Mouse (Mus musculus): ENCODE data around the gene Pklr. TPM values are rescaled to one million over a fixed set of nuclear protein-coding genes. Genes with fewer than 3 reads are reported as not detected.
A peak's percentile ranks its signal among the peaks of the same experiment; 100 is the strongest.

Pklr gene
- polyA plus RNA-seq, 1 experiment from 2014 or later = 0.33 TPM

- WGBS = under 1% methylated on average over 19 of the region's 19 CpGs
- peak; percentile 6; the same call in 1 of the 2 replicates for ATAC-seq (ENCODE audit: low FRiP score, low read depth)
- H3K9ac ChIP-seq = peak overlapping the region; percentile 86
- peak overlapping the region; percentile 55; the same call in 1 of the 2 replicates for H3K27ac ChIP-seq
- H3K4me2 ChIP-seq (replicated peaks) = peak overlapping the region; percentile 90
- peaks cover 37% of the 10 kb centered on the region for H3K36me3 ChIP-seq
- no peaks in the 10 kb centered on the region for H3K27me3 ChIP-seq
- H3K4me3 ChIP-seq = peak overlapping the region; percentile 78
- H3K4me1 ChIP-seq = peaks cover 30% of the 10 kb centered on the region
- H3K9me3 ChIP-seq = no peaks in the 10 kb centered on the region
Observed at GRCm38 (mm10) chr3:89101459-89101811, 34.5 kb upstream of the Pklr start.

GRCm38 (mm10) chr3:89101812-89102494, 34.0 kb upstream of the Pklr start, which contains the start of gene Fdps:
Fdps (minus strand) TSS chr3:89101959.
- under 1% methylated on average over 26 of the region's 26 CpGs for WGBS

DNA sequence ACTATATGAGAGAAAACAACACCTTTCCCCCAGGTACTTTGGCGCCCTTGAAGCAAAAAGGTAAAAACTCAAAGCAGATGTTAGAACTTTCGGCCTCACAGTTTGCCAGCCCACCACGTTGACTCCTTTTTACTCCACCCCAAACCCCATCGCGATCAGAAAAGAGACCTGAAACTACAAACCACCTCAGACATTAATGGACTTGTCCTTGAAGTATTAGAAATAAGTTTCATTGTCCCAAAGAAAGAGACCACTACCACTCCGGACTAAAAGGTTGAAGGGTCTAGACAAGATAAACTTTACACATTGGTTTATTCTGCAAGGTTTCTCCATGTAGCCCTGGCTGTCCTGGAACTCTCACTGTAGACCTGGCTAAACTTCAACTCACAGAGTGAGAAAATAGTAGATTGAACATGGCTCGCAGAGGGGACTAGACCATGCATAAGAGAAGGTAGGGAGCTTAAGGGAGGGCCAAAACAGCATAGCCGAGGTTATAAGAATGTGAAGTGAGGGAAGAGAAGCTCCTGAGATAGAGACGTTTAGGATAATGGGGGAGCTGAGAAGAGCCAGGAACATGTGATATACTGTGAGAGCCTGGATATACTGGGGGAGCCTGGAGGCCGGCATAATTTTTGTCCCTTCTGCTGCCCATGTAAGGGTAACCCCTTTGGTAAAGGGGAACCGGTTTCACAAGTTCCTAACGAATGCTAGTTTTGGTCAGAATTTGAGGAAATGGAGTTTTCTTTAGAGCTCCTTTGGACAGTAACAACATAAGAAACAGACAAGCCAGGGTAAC, 33.2 kb upstream of the Pklr start:
- Histone ChIP-seq H3K4me2 (replicated peaks) (peak overlapping the region; percentile 62), H3K4me3 (peak overlapping the region; percentile 78; the same call in 1 of the 2 replicates), H3K27ac (peak overlapping the region; percentile 28; the same call in 1 of the 2 replicates), H3K27me3 (no peaks in the 10 kb centered on the region), H3K4me1 (peaks cover 30% of the 10 kb centered on the region), H3K36me3 (peaks cover 25% of the 10 kb centered on the region), H3K9me3 (no peaks in the 10 kb centered on the region), H3K9ac (no peak overlapping the region)
- no peak for ATAC-seq (ENCODE audit: low FRiP score, low read depth)
- WGBS = 55% methylated on average over 12 of the region's 12 CpGs

More at GRCm38 (mm10) chr3:89101812-89102494, 34.0 kb upstream of the Pklr start, which contains the start of gene Fdps:
- peak; percentile 100 for ATAC-seq (ENCODE audit: low FRiP score, low read depth)
- peak within 1 kb of the TSS; percentile 86 for H3K9ac ChIP-seq
- H3K27me3 ChIP-seq = no peaks in the 10 kb centered on the region
- H3K4me3 ChIP-seq = peak within 1 kb of the TSS; percentile 78
- no peaks in the 10 kb centered on the region for H3K9me3 ChIP-seq
- H3K36me3 ChIP-seq = peaks cover 32% of the 10 kb centered on the region
- peak within 1 kb of the TSS; percentile 55 for H3K27ac ChIP-seq
- H3K4me2 ChIP-seq (replicated peaks) = peak within 1 kb of the TSS; percentile 90
- H3K4me1 ChIP-seq = peaks cover 30% of the 10 kb centered on the region

DNA sequence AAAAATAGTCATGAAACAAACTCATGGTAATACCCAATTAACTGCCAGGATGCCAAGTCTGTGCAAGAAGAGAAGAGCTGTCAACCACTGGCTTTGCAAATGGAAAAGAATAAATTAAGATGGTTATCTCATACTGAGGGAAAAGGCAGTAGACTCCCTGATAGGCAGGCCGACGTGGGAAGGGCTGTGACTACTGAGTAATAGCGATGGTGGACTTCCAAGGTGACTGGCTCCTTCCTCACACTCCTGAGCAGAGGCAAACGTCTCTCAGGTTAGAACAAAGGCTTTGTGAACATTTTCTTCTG, 32.7 kb upstream of the Pklr start:
- Histone ChIP-seq H3K4me3 (no peak overlapping the region), H3K9ac (no peak overlapping the region), H3K9me3 (no peaks in the 10 kb centered on the region), H3K4me2 (replicated peaks) (no peak overlapping the region), H3K27me3 (no peaks in the 10 kb centered on the region), H3K36me3 (peaks cover 19% of the 10 kb centered on the region), H3K27ac (no peak overlapping the region), H3K4me1 (peaks cover 30% of the 10 kb centered on the region)
- 73% methylated on average over 4 of the region's 4 CpGs for WGBS
- ATAC-seq (ENCODE audit: low FRiP score, low read depth) = no peak

GRCm38 (mm10) chr3:89106881-89107280, 29.1 kb upstream of the Pklr start:
- Histone ChIP-seq H3K36me3 (no peaks in the 10 kb centered on the region), H3K4me2 (replicated peaks) (no peak overlapping the region), H3K9ac (no peak overlapping the region), H3K27ac (no peak overlapping the region), H3K27me3 (no peaks in the 10 kb centered on the region), H3K9me3 (no peaks in the 10 kb centered on the region), H3K4me3 (no peak overlapping the region), H3K4me1 (peaks cover 6% of the 10 kb centered on the region; the same call in 1 of the 2 replicates)
- ATAC-seq (ENCODE audit: low FRiP score, low read depth) = no peak

DNA sequence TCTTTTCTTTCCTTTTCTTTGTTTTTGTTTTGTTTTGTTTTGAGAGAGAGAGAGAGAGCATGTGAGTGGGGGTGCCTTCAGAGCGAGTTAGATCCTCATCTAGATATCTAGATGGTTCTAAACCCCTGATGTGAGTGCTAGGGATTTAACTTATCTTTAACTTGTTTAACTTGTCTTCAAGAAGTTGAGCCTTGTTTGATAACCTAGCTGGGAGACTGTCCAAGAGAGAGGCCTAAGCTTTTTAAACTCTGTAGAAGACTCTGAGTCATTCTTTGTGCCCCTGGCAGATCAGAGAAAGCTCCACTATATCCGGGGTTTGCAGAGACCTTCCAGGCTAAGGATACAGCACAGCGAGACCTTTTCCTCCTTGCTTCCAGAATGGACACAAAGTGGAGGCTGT, 28.4 kb upstream of the Pklr start:
- Histone ChIP-seq H3K4me1 (peaks cover 1% of the 10 kb centered on the region; the same call in 1 of the 2 replicates), H3K9ac (no peak overlapping the region), H3K4me2 (replicated peaks) (no peak overlapping the region), H3K27me3 (no peaks in the 10 kb centered on the region), H3K27ac (no peak overlapping the region), H3K9me3 (no peaks in the 10 kb centered on the region), H3K36me3 (no peaks in the 10 kb centered on the region), H3K4me3 (no peak overlapping the region)
- 65% methylated on average over 3 of the region's 3 CpGs for WGBS
- ATAC-seq (ENCODE audit: low FRiP score, low read depth) = no peak

DNA sequence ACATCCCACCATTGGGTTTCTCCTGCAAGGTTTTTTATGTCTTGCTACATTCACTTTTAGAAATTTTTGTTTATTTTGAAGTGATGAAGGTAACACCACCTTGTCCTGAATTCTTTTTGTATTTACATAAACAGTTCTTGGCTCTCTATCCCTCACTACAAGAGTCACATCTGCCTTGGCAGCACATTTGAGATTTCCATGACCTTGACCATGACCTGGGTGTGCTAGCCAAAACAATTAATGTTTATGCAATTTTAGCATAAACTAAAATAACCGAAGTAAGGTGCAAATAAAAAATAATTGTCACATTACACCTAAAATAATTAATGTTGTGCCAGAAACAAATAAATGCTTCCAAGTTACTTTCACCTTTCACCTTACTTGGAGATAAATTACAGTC, 27.8 kb upstream of the Pklr start:
- H3K9ac ChIP-seq = no peak overlapping the region
- 59% methylated on average over 1 of the region's 1 CpGs for WGBS
- no peak overlapping the region for H3K27ac ChIP-seq
- H3K4me1 ChIP-seq = no peaks in the 10 kb centered on the region
- H3K4me2 ChIP-seq (replicated peaks) = no peak overlapping the region
- no peak for ATAC-seq (ENCODE audit: low FRiP score, low read depth)
- no peaks in the 10 kb centered on the region for H3K9me3 ChIP-seq
- H3K4me3 ChIP-seq = no peak overlapping the region
- no peaks in the 10 kb centered on the region for H3K36me3 ChIP-seq
- no peaks in the 10 kb centered on the region for H3K27me3 ChIP-seq

DNA sequence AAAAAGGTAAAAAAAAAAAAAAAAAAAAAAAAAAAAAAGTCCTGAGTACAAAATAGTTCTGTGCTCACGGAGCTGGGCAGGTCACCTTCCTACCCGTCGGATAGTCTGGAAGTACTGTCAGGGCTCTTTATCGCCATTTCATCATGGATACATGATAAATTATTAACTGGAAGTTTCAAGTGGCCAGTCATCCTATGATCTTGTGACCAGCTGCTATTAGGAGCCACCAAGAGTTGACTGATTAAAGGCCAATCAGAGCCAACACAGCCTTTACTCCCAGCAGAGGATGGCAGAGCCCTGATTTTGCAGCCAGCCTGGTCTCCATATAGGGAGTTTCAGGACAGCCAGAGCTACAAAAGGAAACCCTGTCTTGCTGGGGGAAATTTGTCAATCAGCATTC, 22.9 kb upstream of the Pklr start:
- Histone ChIP-seq H3K9me3 (no peaks in the 10 kb centered on the region), H3K4me1 (no peaks in the 10 kb centered on the region), H3K36me3 (no peaks in the 10 kb centered on the region), H3K27me3 (no peaks in the 10 kb centered on the region), H3K4me3 (no peak overlapping the region), H3K27ac (no peak overlapping the region), H3K4me2 (replicated peaks) (no peak overlapping the region), H3K9ac (no peak overlapping the region)
- no peak for ATAC-seq (ENCODE audit: low FRiP score, low read depth)
- WGBS = 86% methylated on average over 4 of the region's 4 CpGs

DNA sequence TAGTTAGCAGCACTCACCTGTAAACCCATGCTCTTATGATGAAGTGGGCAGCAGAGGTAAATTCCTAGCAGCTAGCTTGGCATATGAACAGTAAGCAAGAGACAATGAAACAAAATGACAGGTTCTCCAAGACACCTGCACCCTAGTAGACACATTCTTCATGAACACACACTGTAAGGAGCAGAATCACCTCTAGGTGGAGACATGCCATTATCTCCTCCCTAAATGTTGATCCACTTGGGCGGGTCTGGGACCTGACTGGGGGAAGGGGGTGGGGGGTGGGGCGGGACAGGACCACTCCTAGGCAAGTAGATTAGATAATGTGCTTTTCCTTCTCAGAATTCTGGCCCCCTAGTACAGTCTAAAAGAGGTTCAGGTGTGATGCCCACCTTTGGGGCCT, 20.4 kb upstream of the Pklr start:
- no peak overlapping the region for H3K9ac ChIP-seq
- H3K4me1 ChIP-seq = no peaks in the 10 kb centered on the region
- no peak overlapping the region for H3K27ac ChIP-seq
- H3K36me3 ChIP-seq = no peaks in the 10 kb centered on the region
- WGBS = 0% methylated on average over 2 of the region's 2 CpGs
- H3K4me3 ChIP-seq = no peak overlapping the region
- no peaks in the 10 kb centered on the region for H3K27me3 ChIP-seq
- H3K4me2 ChIP-seq (replicated peaks) = no peak overlapping the region
- no peak for ATAC-seq (ENCODE audit: low FRiP score, low read depth)
- no peaks in the 10 kb centered on the region for H3K9me3 ChIP-seq

DNA sequence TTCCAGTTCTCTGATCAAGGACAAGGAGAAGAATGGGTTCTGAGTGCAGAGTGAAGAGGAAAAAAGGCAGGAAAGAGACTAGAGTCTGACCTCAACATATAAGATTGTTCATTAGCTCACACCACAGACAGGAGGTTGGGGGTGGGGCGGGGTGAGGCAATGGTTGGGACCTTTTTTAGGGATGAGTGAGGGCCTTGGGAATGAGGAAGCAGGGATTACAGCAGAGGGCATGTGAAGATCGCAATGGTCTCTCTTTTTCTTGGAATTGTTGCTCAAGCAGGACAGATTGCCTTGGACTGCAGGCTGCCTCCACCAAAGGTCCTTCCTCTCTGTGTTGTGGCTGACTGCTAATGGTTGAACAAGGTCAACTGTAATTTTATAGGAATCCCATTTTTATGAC, 12.6 kb upstream of the Pklr start:
- no peaks in the 10 kb centered on the region for H3K36me3 ChIP-seq
- H3K27me3 ChIP-seq = no peaks in the 10 kb centered on the region
- no peak for ATAC-seq (ENCODE audit: low FRiP score, low read depth)
- 78% methylated on average over 2 of the region's 2 CpGs for WGBS
- H3K4me2 ChIP-seq (replicated peaks) = no peak overlapping the region
- no peak overlapping the region for H3K9ac ChIP-seq
- H3K9me3 ChIP-seq = no peaks in the 10 kb centered on the region
- H3K4me1 ChIP-seq = no peaks in the 10 kb centered on the region
- no peak overlapping the region for H3K4me3 ChIP-seq
- H3K27ac ChIP-seq = no peak overlapping the region

DNA sequence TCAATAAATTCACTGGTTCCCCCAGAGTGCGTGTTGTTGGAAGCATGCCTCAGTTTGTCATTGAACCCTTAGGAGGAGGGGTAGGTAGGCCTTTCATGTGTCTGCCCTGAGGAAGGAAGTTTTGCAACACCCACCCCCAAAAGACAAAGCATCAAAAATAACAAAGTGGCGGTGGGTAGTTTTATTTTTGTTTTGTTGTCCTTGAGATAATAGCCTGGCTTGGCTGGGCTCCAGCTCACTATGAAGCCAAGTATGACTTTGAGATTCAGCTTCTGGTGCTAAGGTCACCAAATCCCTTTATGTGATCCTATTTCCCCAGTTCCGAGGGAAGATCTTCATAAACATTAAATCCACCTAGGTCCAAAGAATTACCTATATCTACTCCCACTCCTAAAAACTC, 11.7 kb upstream of the Pklr start:
- no peaks in the 10 kb centered on the region for H3K36me3 ChIP-seq
- no peaks in the 10 kb centered on the region for H3K27me3 ChIP-seq
- no peak for ATAC-seq (ENCODE audit: low FRiP score, low read depth)
- H3K4me3 ChIP-seq = no peak overlapping the region
- no peaks in the 10 kb centered on the region for H3K4me1 ChIP-seq
- H3K9me3 ChIP-seq = no peaks in the 10 kb centered on the region
- 86% methylated on average over 3 of the region's 3 CpGs for WGBS
- no peak overlapping the region for H3K27ac ChIP-seq
- no peak overlapping the region for H3K9ac ChIP-seq
- H3K4me2 ChIP-seq (replicated peaks) = no peak overlapping the region

- ATAC-seq (ENCODE audit: low FRiP score, low read depth) = no peak
- 90% methylated on average over 3 of the region's 3 CpGs for WGBS
- Histone ChIP-seq H3K4me1 (no peaks in the 10 kb centered on the region), H3K9me3 (no peaks in the 10 kb centered on the region), H3K9ac (no peak overlapping the region), H3K4me3 (no peak overlapping the region), H3K4me2 (replicated peaks) (no peak overlapping the region), H3K36me3 (no peaks in the 10 kb centered on the region), H3K27me3 (no peaks in the 10 kb centered on the region), H3K27ac (no peak overlapping the region)
Observed at GRCm38 (mm10) chr3:89125981-89126380, 10.0 kb upstream of the Pklr start.
